Mouse (Mus musculus) G1E (cell line): Measurements from ENCODE around the gene Me3.

Experiments
- CTCF ChIP-seq: IDR thresholded peaks from 2 replicates; pipeline ENCODE4 v1.5.1; 2012; ENCODE audit warnings: low read depth, low read length, inconsistent platforms, mixed read lengths
- GATA1 ChIP-seq: IDR thresholded peaks from 2 replicates; pipeline ENCODE4 v1.6.1; 2012; ENCODE audit warnings: borderline replicate concordance, low read length, inconsistent platforms, mixed read lengths
- POLR2AphosphoS5 ChIP-seq: IDR thresholded peaks from 2 replicates; pipeline ENCODE4 v1.6.1; 2012; ENCODE audit warnings: low read depth, low read length, inconsistent platforms; ENCODE audit not compliant: insufficient replicate concordance
- TAL1 ChIP-seq: conservative IDR thresholded peaks from 2 replicates; pipeline ENCODE4 v1.6.1; 2012; ENCODE audit warnings: low read depth, low read length, inconsistent platforms, mixed read lengths

DNA sequence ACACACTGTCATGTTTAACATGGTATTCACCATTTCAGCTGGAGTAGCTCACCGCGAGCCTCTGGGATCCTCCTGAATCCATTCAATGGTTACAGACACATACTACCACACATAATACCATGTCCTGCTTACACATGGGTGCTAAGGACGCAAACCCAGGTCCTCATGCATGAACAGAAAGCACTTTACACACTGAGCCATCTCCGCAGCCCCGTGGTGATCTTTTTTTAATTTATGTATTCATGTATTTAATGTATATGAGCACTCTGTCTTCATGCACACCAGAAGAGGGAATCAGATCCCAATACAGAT lies 210.2 kb downstream of the Me3 start:
- TF ChIP-seq GATA1 (no peak), CTCF (no peak), POLR2AphosphoS5 (no peak), TAL1 (no peak)
